Mouse (Mus musculus): ENCODE measurements around the gene Rpf2. TPM values are rescaled to one million over a fixed set of nuclear protein-coding genes. Genes with fewer than 3 reads are reported as not detected.

The Rpf2 gene
- polyA plus RNA-seq, 1 experiment = 20.5 TPM

- no peak for DNase-seq (ENCODE audit: extremely low spot score in 1 of 2, low spot score in 1 of 2)
These were observed 4.1 kb upstream of the Rpf2 start for GRCm38 (mm10) chr10:40250969-40251368.

GRCm38 (mm10) chr10:40249625-40250024 lies 2.8 kb upstream of the Rpf2 start:
- peak in 1 of 2 experiments; percentile 44 for DNase-seq (ENCODE audit: extremely low spot score in 1 of 2, low spot score in 1 of 2)

GRCm38 (mm10) chr10:40247166-40247716 lies 405 bp upstream of the Rpf2 start:
- no peak for DNase-seq (ENCODE audit: extremely low spot score in 1 of 2, low spot score in 1 of 2)

- DNase-seq (ENCODE audit: extremely low spot score in 1 of 2, low spot score in 1 of 2) = no peak
These were observed 9.0 kb downstream of the Rpf2 start for GRCm38 (mm10) chr10:40237826-40238225.

GRCm38 (mm10) chr10:40233241-40233640 lies 13.6 kb downstream of the Rpf2 start:
- DNase-seq (ENCODE audit: extremely low spot score in 1 of 2, low spot score in 1 of 2) = no peak

GRCm38 (mm10) chr10:40232442-40232841 lies 14.4 kb downstream of the Rpf2 start:
- no peak for DNase-seq (ENCODE audit: extremely low spot score in 1 of 2, low spot score in 1 of 2)

- DNase-seq (ENCODE audit: extremely low spot score in 1 of 2, low spot score in 1 of 2) = no peak
These were observed 17.1 kb downstream of the Rpf2 start for GRCm38 (mm10) chr10:40229725-40230124.

- DNase-seq (ENCODE audit: extremely low spot score in 1 of 2, low spot score in 1 of 2) = no peak
These were observed 19.1 kb downstream of the Rpf2 start for GRCm38 (mm10) chr10:40227660-40228303.

GRCm38 (mm10) chr10:40218874-40219273 lies 28.0 kb downstream of the Rpf2 start:
- DNase-seq (ENCODE audit: extremely low spot score in 1 of 2, low spot score in 1 of 2) = no peak

GRCm38 (mm10) chr10:40212443-40213169 lies 34.2 kb downstream of the Rpf2 start:
- DNase-seq (ENCODE audit: extremely low spot score in 1 of 2, low spot score in 1 of 2) = peak; percentile 89 to 97

GRCm38 (mm10) chr10:40195001-40195400 lies 51.8 kb downstream of the Rpf2 start:
- DNase-seq (ENCODE audit: extremely low spot score in 1 of 2, low spot score in 1 of 2) = no peak

- DNase-seq (ENCODE audit: extremely low spot score in 1 of 2, low spot score in 1 of 2) = no peak
These were observed 54.6 kb downstream of the Rpf2 start for GRCm38 (mm10) chr10:40192010-40192935.

- no peak for DNase-seq (ENCODE audit: extremely low spot score in 1 of 2, low spot score in 1 of 2)
These were observed 55.4 kb downstream of the Rpf2 start for GRCm38 (mm10) chr10:40191338-40191979.

- DNase-seq (ENCODE audit: extremely low spot score in 1 of 2, low spot score in 1 of 2) = no peak
These were observed 56.0 kb downstream of the Rpf2 start for GRCm38 (mm10) chr10:40190871-40191270.

GRCm38 (mm10) chr10:40189689-40190088 lies 57.1 kb downstream of the Rpf2 start:
- DNase-seq (ENCODE audit: extremely low spot score in 1 of 2, low spot score in 1 of 2) = no peak

GRCm38 (mm10) chr10:40188831-40189230 lies 58.0 kb downstream of the Rpf2 start:
- DNase-seq (ENCODE audit: extremely low spot score in 1 of 2, low spot score in 1 of 2) = no peak

GRCm38 (mm10) chr10:40185956-40186355 lies 60.9 kb downstream of the Rpf2 start:
- DNase-seq (ENCODE audit: extremely low spot score in 1 of 2, low spot score in 1 of 2) = no peak

- DNase-seq (ENCODE audit: extremely low spot score in 1 of 2, low spot score in 1 of 2) = no peak
These were observed 66.8 kb downstream of the Rpf2 start for GRCm38 (mm10) chr10:40180011-40180410.

GRCm38 (mm10) chr10:40179142-40179541 lies 67.7 kb downstream of the Rpf2 start:
- DNase-seq (ENCODE audit: extremely low spot score in 1 of 2, low spot score in 1 of 2) = no peak

- DNase-seq (ENCODE audit: extremely low spot score in 1 of 2, low spot score in 1 of 2) = no peak
These were observed 69.4 kb downstream of the Rpf2 start for GRCm38 (mm10) chr10:40177323-40177962.

Measured in frontal cortex, adult 2 months (tissue).